Mouse (Mus musculus): ENCODE measurements around the gene Cdhr2. TPM values are rescaled to one million over a fixed set of nuclear protein-coding genes. Genes with fewer than 3 reads are reported as not detected.

The Cdhr2 gene
- total RNA-seq, 2 experiments from 2014 or later, result not detected

- no peak for DNase-seq
- intact Hi-C loops (cut with DNase I), result no loop called here
Observed at GRCm38 (mm10) chr13:54692711-54693557, 8.3 kb upstream of the Cdhr2 start.

GRCm38 (mm10) chr13:54693558-54694347, 7.5 kb upstream of the Cdhr2 start, which contains the start of gene Rnf44:
Gene Rnf44, minus strand, starts transcription at chr13:54693907.
- intact Hi-C loops (cut with DNase I), result no loop called here
- DNase-seq, result peak; percentile 99

- intact Hi-C loops (cut with DNase I), result no loop called here
- DNase-seq, result no peak
Observed at GRCm38 (mm10) chr13:54694348-54695060, 6.8 kb upstream of the Cdhr2 start.

- intact Hi-C loops (cut with DNase I), result no loop called here
- no peak for DNase-seq
Observed at GRCm38 (mm10) chr13:54695479-54696230, 5.6 kb upstream of the Cdhr2 start.

GRCm38 (mm10) chr13:54702507-54702906, 1.2 kb downstream of the Cdhr2 start:
- no peak for DNase-seq
- intact Hi-C loops (cut with DNase I), result no loop called here

- intact Hi-C loops (cut with DNase I), result no loop called here
- DNase-seq, result no peak
Observed at GRCm38 (mm10) chr13:54704890-54705289, 3.6 kb downstream of the Cdhr2 start.

GRCm38 (mm10) chr13:54710866-54711265, 9.6 kb downstream of the Cdhr2 start:
- intact Hi-C loops (cut with DNase I), result no loop called here
- no peak for DNase-seq

GRCm38 (mm10) chr13:54714393-54714792, 13.1 kb downstream of the Cdhr2 start:
- no peak for DNase-seq
- intact Hi-C loops (cut with DNase I), result no loop called here

GRCm38 (mm10) chr13:54714996-54715395, 13.7 kb downstream of the Cdhr2 start:
- intact Hi-C loops (cut with DNase I), result no loop called here
- DNase-seq, result no peak

- DNase-seq, result peak; percentile 39 to 44
- intact Hi-C loops (cut with DNase I), result loop anchor here (1.0 kb wide), 1 partner anchor 49 kb away; the partner anchor contains the start of gene Sncb
Observed at GRCm38 (mm10) chr13:54716916-54717315, 15.7 kb downstream of the Cdhr2 start.

- DNase-seq, result no peak
- intact Hi-C loops (cut with DNase I), result no loop called here
Observed at GRCm38 (mm10) chr13:54723143-54723542, 21.9 kb downstream of the Cdhr2 start.

- intact Hi-C loops (cut with DNase I), result no loop called here
- no peak for DNase-seq
Observed at GRCm38 (mm10) chr13:54726131-54726530, 24.9 kb downstream of the Cdhr2 start.

GRCm38 (mm10) chr13:54736931-54737330, 35.7 kb downstream of the Cdhr2 start:
- no peak for DNase-seq
- intact Hi-C loops (cut with DNase I), result no loop called here

GRCm38 (mm10) chr13:54737488-54738212, 36.4 kb downstream of the Cdhr2 start:
- DNase-seq, result peak in 1 of 2 experiments; percentile 18
- intact Hi-C loops (cut with DNase I), result no loop called here

- intact Hi-C loops (cut with DNase I), result no loop called here
- DNase-seq, result no peak
Observed at GRCm38 (mm10) chr13:54738213-54738601, 36.9 kb downstream of the Cdhr2 start.

- intact Hi-C loops (cut with DNase I), result no loop called here
- DNase-seq, result no peak
Observed at GRCm38 (mm10) chr13:54746110-54746509, 44.8 kb downstream of the Cdhr2 start.

GRCm38 (mm10) chr13:54746896-54747295, 45.6 kb downstream of the Cdhr2 start:
- intact Hi-C loops (cut with DNase I), result no loop called here
- no peak for DNase-seq

- no peak for DNase-seq
- intact Hi-C loops (cut with DNase I), result no loop called here
Observed at GRCm38 (mm10) chr13:54748190-54748589, 46.9 kb downstream of the Cdhr2 start.

GRCm38 (mm10) chr13:54748721-54749060, 47.4 kb downstream of the Cdhr2 start:
- intact Hi-C loops (cut with DNase I), result no loop called here
- no peak for DNase-seq

All from heart, postnatal 14 days (tissue).